Mouse (Mus musculus): Measurements from ENCODE around the gene Chaf1a. TPM values are rescaled to one million over a fixed set of nuclear protein-coding genes. Genes with fewer than 3 reads are reported as not detected.
A peak's percentile ranks its signal among the peaks of the same experiment; 100 is the strongest.

Chaf1a gene
- polyA plus RNA-seq, 1 experiment from 2014 or later = 6.5 TPM

DNA sequence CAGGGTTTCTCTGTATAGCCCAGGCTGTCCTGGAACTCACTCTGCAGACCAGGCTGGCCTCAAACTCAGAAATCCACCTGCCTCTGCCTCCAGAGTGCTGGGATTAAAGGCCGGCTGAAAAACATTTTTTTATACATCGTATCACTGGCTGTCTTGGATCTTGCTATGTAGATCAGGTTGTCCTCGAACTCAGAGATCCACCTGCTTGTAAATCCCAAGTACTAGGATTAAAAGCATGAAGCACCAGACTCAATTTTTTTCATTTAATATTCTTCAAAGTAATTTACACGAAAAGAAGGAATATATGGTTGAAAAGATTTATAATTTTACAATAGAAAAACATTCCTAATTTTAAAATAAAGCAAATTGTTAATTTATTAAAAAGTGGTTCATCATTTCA is 894 bp upstream of the Chaf1a start:
- ATAC-seq (no peak), DNase-seq (no peak)
- Histone ChIP-seq H3K4me2 (ENCODE audit: low read depth, low read length) (peak overlapping the region; percentile 95), H3K4me1 (ENCODE audit: insufficient read depth) (peaks cover 18% of the 10 kb centered on the region), H3K36me3 (replicated peaks; ENCODE audit: insufficient read depth, low read length) (peaks cover 8% of the 10 kb centered on the region; the same call in 1 of the 2 replicates), H3K9me3 (ENCODE audit: low read length) (no peaks in the 10 kb centered on the region), H3K27ac (ENCODE audit: low read depth) (peak overlapping the region; percentile 82; the same call in 1 of the 2 replicates), H3K9ac (replicated peaks) (no peak overlapping the region), H3K27me3 (ENCODE audit: insufficient read depth, low read length) (no peaks in the 10 kb centered on the region), H3K4me3 (ENCODE audit: low read depth, low read length) (peak overlapping the region; percentile 77)
- 66% methylated on average over 4 of the region's 4 CpGs for WGBS (ENCODE audit: insufficient replicate concordance)
- TF ChIP-seq CTCF (IDR thresholded peaks at IDR 0.05; ENCODE audit: low read depth) (no peak), EP300 (IDR thresholded peaks at IDR 0.05; ENCODE audit: low read depth) (no peak)

DNA sequence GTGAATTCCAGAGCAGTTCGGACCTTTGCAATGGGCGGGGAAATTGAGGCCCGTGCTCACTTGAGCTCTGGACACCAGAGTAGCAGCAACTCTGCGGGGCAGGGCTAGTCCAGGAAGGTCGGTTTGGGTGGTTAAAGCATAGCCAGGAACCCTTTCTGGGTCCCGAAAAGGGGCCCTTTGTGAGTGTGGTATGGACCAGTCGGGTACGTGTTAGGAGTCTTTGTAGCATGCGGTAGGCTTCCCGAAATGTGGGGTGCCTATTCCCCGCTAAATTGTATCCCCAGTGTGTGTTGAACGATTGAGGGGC is 571 bp downstream of the Chaf1a start:
- peak overlapping the region; percentile 81 for H3K9ac ChIP-seq (replicated peaks)
- peak overlapping the region; percentile 82 for H3K27ac ChIP-seq (ENCODE audit: low read depth)
- WGBS (ENCODE audit: insufficient replicate concordance) = 2% methylated on average over 12 of the region's 12 CpGs
- peak overlapping the region; percentile 95 for H3K4me2 ChIP-seq (ENCODE audit: low read depth, low read length)
- DNase-seq (no peak), ATAC-seq (no peak)
- H3K9me3 ChIP-seq (ENCODE audit: low read length) = no peaks in the 10 kb centered on the region
- peak overlapping the region; percentile 77 for H3K4me3 ChIP-seq (ENCODE audit: low read depth, low read length)
- TF ChIP-seq EP300 (IDR thresholded peaks at IDR 0.05; ENCODE audit: low read depth) (no peak), CTCF (IDR thresholded peaks at IDR 0.05; ENCODE audit: low read depth) (no peak)
- peaks cover 10% of the 10 kb centered on the region; the same call in 1 of the 2 replicates for H3K36me3 ChIP-seq (replicated peaks; ENCODE audit: insufficient read depth, low read length)
- H3K27me3 ChIP-seq (ENCODE audit: insufficient read depth, low read length) = no peaks in the 10 kb centered on the region
- H3K4me1 ChIP-seq (ENCODE audit: insufficient read depth) = peaks cover 13% of the 10 kb centered on the region

DNA sequence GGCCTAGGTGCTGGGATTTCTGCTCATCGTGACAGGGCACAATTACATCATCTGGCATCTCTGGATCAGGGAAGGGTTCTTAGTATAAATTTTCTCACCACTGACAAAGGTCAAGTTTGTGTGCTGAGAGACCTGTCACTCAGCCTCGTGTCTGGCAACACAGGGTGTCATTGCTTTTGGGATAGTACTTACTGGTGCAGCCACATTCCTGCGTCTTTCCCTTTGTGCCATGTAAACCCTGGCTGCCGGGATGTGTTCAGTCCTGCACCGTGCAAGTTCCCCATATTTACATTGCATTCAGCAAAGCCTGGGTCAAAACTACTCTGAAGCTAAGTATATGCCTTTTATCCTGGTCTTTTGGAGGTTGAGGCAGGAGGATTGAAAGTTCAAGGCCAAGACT is 11.1 kb downstream of the Chaf1a start:
- H3K9ac ChIP-seq (replicated peaks) = no peak overlapping the region
- H3K4me2 ChIP-seq (ENCODE audit: low read depth, low read length) = no peak overlapping the region
- H3K9me3 ChIP-seq (ENCODE audit: low read length) = no peaks in the 10 kb centered on the region
- H3K4me3 ChIP-seq (ENCODE audit: low read depth, low read length) = no peak overlapping the region
- ATAC-seq (no peak), DNase-seq (no peak)
- WGBS (ENCODE audit: insufficient replicate concordance) = 80% methylated on average over 5 of the region's 5 CpGs
- no peaks in the 10 kb centered on the region for H3K27me3 ChIP-seq (ENCODE audit: insufficient read depth, low read length)
- H3K36me3 ChIP-seq (replicated peaks; ENCODE audit: insufficient read depth, low read length) = peaks cover 55% of the 10 kb centered on the region
- no peaks in the 10 kb centered on the region for H3K4me1 ChIP-seq (ENCODE audit: insufficient read depth)
- TF ChIP-seq EP300 (IDR thresholded peaks at IDR 0.05; ENCODE audit: low read depth) = no peak
- no peak for TF ChIP-seq CTCF (IDR thresholded peaks at IDR 0.05; ENCODE audit: low read depth)
- no peak overlapping the region for H3K27ac ChIP-seq (ENCODE audit: low read depth)

DNA sequence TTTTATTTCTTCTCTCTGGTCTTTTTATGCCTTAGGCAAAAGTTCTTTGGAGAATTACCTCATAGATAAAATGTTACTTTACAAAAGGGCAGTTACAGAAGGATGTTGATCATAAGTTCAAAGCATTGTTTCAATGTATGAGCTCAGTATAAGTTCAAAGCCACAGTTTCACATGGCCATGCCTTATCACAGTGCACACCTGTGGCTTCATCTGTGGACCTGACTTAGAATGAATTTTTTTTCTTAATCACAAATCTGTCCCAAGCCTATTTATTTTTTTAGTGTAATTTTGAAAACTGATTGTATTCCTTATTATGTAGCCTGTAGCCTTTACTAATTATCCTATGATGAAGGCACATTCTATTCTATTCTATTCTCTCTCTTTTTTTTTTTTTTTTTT is 14.7 kb downstream of the Chaf1a start:
- no peak overlapping the region for H3K27ac ChIP-seq (ENCODE audit: low read depth)
- H3K36me3 ChIP-seq (replicated peaks; ENCODE audit: insufficient read depth, low read length) = peaks cover 51% of the 10 kb centered on the region
- H3K4me3 ChIP-seq (ENCODE audit: low read depth, low read length) = no peak overlapping the region
- no peaks in the 10 kb centered on the region for H3K27me3 ChIP-seq (ENCODE audit: insufficient read depth, low read length)
- DNase-seq = no peak
- H3K9me3 ChIP-seq (ENCODE audit: low read length) = no peaks in the 10 kb centered on the region
- no peaks in the 10 kb centered on the region for H3K4me1 ChIP-seq (ENCODE audit: insufficient read depth)
- no peak for TF ChIP-seq EP300 (IDR thresholded peaks at IDR 0.05; ENCODE audit: low read depth)
- TF ChIP-seq CTCF (IDR thresholded peaks at IDR 0.05; ENCODE audit: low read depth) = no peak
- no peak overlapping the region for H3K9ac ChIP-seq (replicated peaks)
- no peak for ATAC-seq
- H3K4me2 ChIP-seq (ENCODE audit: low read depth, low read length) = no peak overlapping the region

DNA sequence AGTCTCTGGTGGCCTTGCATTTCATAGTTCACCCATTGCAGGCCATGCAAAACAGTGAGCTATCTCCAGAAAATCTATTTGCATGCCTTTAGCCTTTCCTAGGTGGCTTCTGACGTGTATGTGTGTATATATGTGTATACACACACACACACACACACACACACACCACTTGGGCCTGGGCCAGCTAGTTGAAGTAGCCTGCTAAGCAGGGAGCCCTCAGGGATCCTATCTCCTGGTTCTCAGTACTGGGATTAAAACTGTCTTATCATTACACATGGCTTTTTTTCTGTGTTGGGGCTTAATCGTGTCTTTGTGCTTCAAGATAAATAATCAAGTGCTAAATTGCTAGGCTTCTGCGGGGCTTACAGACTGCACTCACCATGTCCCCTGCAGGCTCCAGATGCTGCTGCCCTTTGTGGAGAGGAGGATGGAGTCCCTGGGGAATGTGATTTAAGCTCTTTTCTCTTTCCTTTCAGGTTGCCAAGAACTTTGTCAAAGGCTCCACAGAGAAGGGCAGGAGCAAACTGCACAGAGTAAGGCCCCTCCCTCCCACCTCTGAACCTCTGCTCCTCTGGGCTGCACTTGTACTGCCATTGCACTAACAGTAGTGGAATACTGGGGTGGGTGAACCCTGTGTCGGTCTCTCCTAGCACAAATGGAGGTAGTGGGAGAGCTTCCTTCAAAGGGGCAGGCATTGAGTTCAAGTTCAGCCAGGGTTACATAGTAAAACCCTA is 15.9 kb downstream of the Chaf1a start:
- TF ChIP-seq CTCF (IDR thresholded peaks at IDR 0.05; ENCODE audit: low read depth) (no peak), EP300 (IDR thresholded peaks at IDR 0.05; ENCODE audit: low read depth) (no peak)
- H3K36me3 ChIP-seq (replicated peaks; ENCODE audit: insufficient read depth, low read length) = peaks cover 52% of the 10 kb centered on the region
- no peak for ATAC-seq
- H3K4me3 ChIP-seq (ENCODE audit: low read depth, low read length) = no peak overlapping the region
- H3K4me1 ChIP-seq (ENCODE audit: insufficient read depth) = no peaks in the 10 kb centered on the region
- WGBS (ENCODE audit: insufficient replicate concordance) = 54% methylated on average over 4 of the region's 4 CpGs
- H3K4me2 ChIP-seq (ENCODE audit: low read depth, low read length) = no peak overlapping the region
- DNase-seq = no peak
- H3K27ac ChIP-seq (ENCODE audit: low read depth) = no peak overlapping the region
- H3K9me3 ChIP-seq (ENCODE audit: low read length) = no peaks in the 10 kb centered on the region
- no peaks in the 10 kb centered on the region for H3K27me3 ChIP-seq (ENCODE audit: insufficient read depth, low read length)
- no peak overlapping the region for H3K9ac ChIP-seq (replicated peaks)

DNA sequence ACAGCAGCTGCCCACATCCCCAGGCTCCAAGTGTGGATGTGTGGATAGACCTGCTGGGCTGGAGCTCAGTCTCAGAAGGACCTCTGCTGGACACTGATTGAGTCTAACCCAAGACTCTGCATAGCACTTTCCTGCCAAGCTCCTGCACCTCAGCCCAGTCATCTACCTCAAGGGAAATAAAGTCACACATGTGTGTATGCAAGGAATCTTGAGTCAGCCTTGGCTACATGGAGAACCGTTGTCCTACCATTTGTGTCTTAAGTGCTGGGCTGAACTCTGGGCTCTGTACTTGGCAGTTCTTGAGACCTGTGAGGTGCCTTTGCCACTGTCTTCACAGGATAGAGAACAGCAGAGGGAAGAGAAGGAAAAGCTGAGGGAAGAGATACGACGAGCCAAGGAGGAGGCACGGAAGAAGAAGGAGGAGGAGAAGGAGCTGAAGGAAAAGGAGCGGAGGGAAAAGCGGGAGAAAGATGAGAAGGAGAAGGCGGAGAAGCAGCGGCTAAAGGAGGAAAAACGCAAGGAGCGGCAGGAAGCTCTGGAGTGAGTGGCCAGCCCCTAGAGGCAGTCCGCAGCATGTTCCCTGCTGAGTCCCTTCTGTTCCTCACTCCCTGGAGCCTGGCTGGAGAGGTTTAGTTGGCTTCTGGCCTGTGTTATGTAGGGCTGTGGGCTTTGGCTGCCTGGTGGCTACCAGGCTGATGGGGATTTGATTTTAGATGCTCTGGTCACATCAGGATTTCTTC is 17.3 kb downstream of the Chaf1a start:
- 88% methylated on average over 11 of the region's 11 CpGs for WGBS (ENCODE audit: insufficient replicate concordance)
- no peak overlapping the region for H3K4me2 ChIP-seq (ENCODE audit: low read depth, low read length)
- ATAC-seq (no peak), DNase-seq (no peak)
- H3K4me1 ChIP-seq (ENCODE audit: insufficient read depth) = no peaks in the 10 kb centered on the region
- no peaks in the 10 kb centered on the region for H3K27me3 ChIP-seq (ENCODE audit: insufficient read depth, low read length)
- no peak overlapping the region for H3K9ac ChIP-seq (replicated peaks)
- no peak overlapping the region for H3K4me3 ChIP-seq (ENCODE audit: low read depth, low read length)
- H3K36me3 ChIP-seq (replicated peaks; ENCODE audit: insufficient read depth, low read length) = peaks cover 54% of the 10 kb centered on the region
- H3K9me3 ChIP-seq (ENCODE audit: low read length) = no peaks in the 10 kb centered on the region
- no peak overlapping the region for H3K27ac ChIP-seq (ENCODE audit: low read depth)
- no peak for TF ChIP-seq CTCF (IDR thresholded peaks at IDR 0.05; ENCODE audit: low read depth)
- no peak for TF ChIP-seq EP300 (IDR thresholded peaks at IDR 0.05; ENCODE audit: low read depth)
